Mouse (Mus musculus): ENCODE results near the gene Ufsp1.

The Ufsp1 gene

GRCm38 (mm10) chr5:137332857-137333511, 38.6 kb downstream of the Ufsp1 start:
- intact Hi-C loops (cut with DNase I): loop anchor here (10.0 kb wide), 1 partner anchor 172 kb away; the partner anchor contains the start of gene Pop7

GRCm38 (mm10) chr5:137333512-137334174, 39.2 kb downstream of the Ufsp1 start, which contains the start of gene Slc12a9:
Gene Slc12a9, minus strand, starts transcription at chr5:137333597.
- intact Hi-C loops (cut with DNase I): loop anchor here (10.0 kb wide), 1 partner anchor 171 kb away; the partner anchor contains the start of gene Pop7

- intact Hi-C loops (cut with DNase I): loop anchor here (10.0 kb wide), 1 partner anchor 170 kb away; the partner anchor contains the start of gene Pop7
Observed at GRCm38 (mm10) chr5:137334317-137334716, 39.9 kb downstream of the Ufsp1 start.

- intact Hi-C loops (cut with DNase I): loop anchor here (5.0 to 10.0 kb wide), 2 partner anchors 37 to 170 kb away; partner anchors contain the start of gene Pop7
Observed at GRCm38 (mm10) chr5:137335066-137335465, 40.6 kb downstream of the Ufsp1 start.

GRCm38 (mm10) chr5:137337190-137337589, 42.8 kb downstream of the Ufsp1 start:
- intact Hi-C loops (cut with DNase I): loop anchor here (5.0 to 10.0 kb wide), 2 partner anchors 35 to 168 kb away; partner anchors contain the start of gene Pop7

- intact Hi-C loops (cut with DNase I): loop anchor here (5.0 to 10.0 kb wide), 2 partner anchors 34 to 167 kb away; partner anchors contain the start of gene Pop7
Observed at GRCm38 (mm10) chr5:137338256-137338655, 43.8 kb downstream of the Ufsp1 start.

- intact Hi-C loops (cut with DNase I): loop anchor here (5.0 to 10.0 kb wide), 2 partner anchors 34 to 166 kb away; partner anchors contain the start of gene Pop7
Observed at GRCm38 (mm10) chr5:137338663-137339289, 44.3 kb downstream of the Ufsp1 start.

GRCm38 (mm10) chr5:137339290-137339979, 45.0 kb downstream of the Ufsp1 start:
- intact Hi-C loops (cut with DNase I): loop anchor here (5.0 to 10.0 kb wide), 2 partner anchors 33 to 165 kb away; partner anchors contain the start of gene Pop7

- intact Hi-C loops (cut with DNase I): no loop called here
Observed at GRCm38 (mm10) chr5:137340222-137340621, 45.8 kb downstream of the Ufsp1 start.

GRCm38 (mm10) chr5:137342407-137343012, 48.1 kb downstream of the Ufsp1 start:
- intact Hi-C loops (cut with DNase I): no loop called here

- intact Hi-C loops (cut with DNase I): no loop called here
Observed at GRCm38 (mm10) chr5:137343412-137343811, 49.0 kb downstream of the Ufsp1 start.

- intact Hi-C loops (cut with DNase I): no loop called here
Observed at GRCm38 (mm10) chr5:137343869-137344268, 49.4 kb downstream of the Ufsp1 start.

Small RNA genes lying within 50 kb of the gene (microRNA-seq; reads per million reads assigned to microRNA genes)
- gene Mir7036 (0.23 to 1.1 reads per million in 2 experiments), gene Mir8116 (0.11 to 0.12 reads per million in 2 experiments)

Data from adrenal gland (tissue).